Mouse (Mus musculus): ENCODE results near the gene Anks1b. TPM values are rescaled to one million over a fixed set of nuclear protein-coding genes. Genes with fewer than 3 reads are reported as not detected.
A peak's percentile ranks its signal among the peaks of the same experiment; 100 is the strongest.

Anks1b gene
- polyA plus RNA-seq, 1 experiment from 2014 or later: 1.5 TPM

- no peaks in the 10 kb centered on the region for H3K36me3 ChIP-seq (ENCODE audit: control insufficient read depth, insufficient read depth, low read length)
- no peaks in the 10 kb centered on the region for H3K9me3 ChIP-seq (ENCODE audit: control insufficient read depth, low read depth, low read length)
- H3K4me2 ChIP-seq (replicated peaks; ENCODE audit: low read depth, low read length): no peak overlapping the region
- H3K27ac ChIP-seq (ENCODE audit: low read length): no peak overlapping the region
- H3K9ac ChIP-seq (replicated peaks; ENCODE audit: low read depth, low read length): no peak overlapping the region
- H3K27me3 ChIP-seq (ENCODE audit: control insufficient read depth, insufficient read depth, low read length): no peaks in the 10 kb centered on the region
- no peak for ATAC-seq (ENCODE audit: insufficient number of reproducible peaks, insufficient read depth, low FRiP score, low read depth)
- no peak overlapping the region for H3K4me3 ChIP-seq (ENCODE audit: low read depth, low read length)
- H3K4me1 ChIP-seq (ENCODE audit: control insufficient read depth, insufficient read depth, low read length): no peaks in the 10 kb centered on the region
- 84% methylated on average over 5 of the region's 5 CpGs for WGBS
Observed at GRCm38 (mm10) chr10:89855251-89855875, 17.9 kb upstream of the Anks1b start.

DNA sequence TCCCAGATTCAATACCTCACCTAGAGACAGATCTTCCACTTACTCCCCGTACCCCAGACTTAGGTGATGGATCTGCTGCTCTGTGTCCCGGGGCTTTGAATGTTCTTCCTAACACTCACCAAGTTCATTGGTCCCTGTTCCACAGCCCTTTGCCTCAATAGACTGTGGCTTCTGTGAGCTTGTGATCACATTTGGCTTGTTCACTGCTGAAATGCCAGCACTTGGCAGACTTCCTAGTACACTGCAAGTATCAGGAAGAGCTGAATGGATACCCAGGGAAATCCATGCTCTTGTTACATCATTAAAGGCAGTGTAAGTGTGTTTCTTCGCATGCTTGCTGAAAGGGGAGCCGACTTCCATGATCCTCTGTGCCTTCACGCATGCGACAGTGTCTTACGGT lies 17.0 kb upstream of the Anks1b start:
- no peaks in the 10 kb centered on the region for H3K4me1 ChIP-seq (ENCODE audit: control insufficient read depth, insufficient read depth, low read length)
- no peak overlapping the region for H3K27ac ChIP-seq (ENCODE audit: low read length)
- no peaks in the 10 kb centered on the region for H3K27me3 ChIP-seq (ENCODE audit: control insufficient read depth, insufficient read depth, low read length)
- no peak overlapping the region for H3K4me2 ChIP-seq (replicated peaks; ENCODE audit: low read depth, low read length)
- ATAC-seq (ENCODE audit: insufficient number of reproducible peaks, insufficient read depth, low FRiP score, low read depth): no peak
- WGBS: 88% methylated on average over 7 of the region's 7 CpGs
- H3K9ac ChIP-seq (replicated peaks; ENCODE audit: low read depth, low read length): no peak overlapping the region
- no peaks in the 10 kb centered on the region for H3K36me3 ChIP-seq (ENCODE audit: control insufficient read depth, insufficient read depth, low read length)
- no peak overlapping the region for H3K4me3 ChIP-seq (ENCODE audit: low read depth, low read length)
- H3K9me3 ChIP-seq (ENCODE audit: control insufficient read depth, low read depth, low read length): no peaks in the 10 kb centered on the region

GRCm38 (mm10) chr10:89868211-89868610 lies 5.1 kb upstream of the Anks1b start:
- WGBS: 87% methylated on average over 4 of the region's 4 CpGs
- no peak overlapping the region for H3K4me2 ChIP-seq (replicated peaks; ENCODE audit: low read depth, low read length)
- H3K4me3 ChIP-seq (ENCODE audit: low read depth, low read length): no peak overlapping the region
- no peak for ATAC-seq (ENCODE audit: insufficient number of reproducible peaks, insufficient read depth, low FRiP score, low read depth)
- no peak overlapping the region for H3K9ac ChIP-seq (replicated peaks; ENCODE audit: low read depth, low read length)
- H3K27ac ChIP-seq (ENCODE audit: low read length): no peak overlapping the region
- no peaks in the 10 kb centered on the region for H3K36me3 ChIP-seq (ENCODE audit: control insufficient read depth, insufficient read depth, low read length)
- peaks cover 1% of the 10 kb centered on the region; the same call in 1 of the 2 replicates for H3K4me1 ChIP-seq (ENCODE audit: control insufficient read depth, insufficient read depth, low read length)
- H3K27me3 ChIP-seq (ENCODE audit: control insufficient read depth, insufficient read depth, low read length): no peaks in the 10 kb centered on the region
- no peaks in the 10 kb centered on the region for H3K9me3 ChIP-seq (ENCODE audit: control insufficient read depth, low read depth, low read length)

DNA sequence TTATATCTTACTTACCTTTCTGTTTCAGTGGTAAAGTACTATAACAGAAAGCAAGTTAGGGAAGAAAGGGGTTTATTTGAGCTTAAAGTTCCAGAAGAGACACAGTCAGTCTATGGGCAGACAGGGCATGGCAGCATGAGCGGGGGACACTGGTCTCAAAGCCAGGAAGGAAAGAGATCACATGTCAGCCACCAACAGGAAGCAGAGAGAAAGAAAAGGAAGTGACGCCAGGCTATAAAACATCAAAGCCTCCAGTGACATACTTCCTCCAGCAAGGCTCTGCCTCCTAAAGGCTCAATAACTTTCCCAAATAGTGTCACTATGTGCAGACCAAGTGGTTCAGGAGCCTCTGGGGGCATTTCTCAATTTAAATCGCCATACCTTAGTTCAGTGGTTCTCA lies 4.5 kb upstream of the Anks1b start:
- no peak for ATAC-seq (ENCODE audit: insufficient number of reproducible peaks, insufficient read depth, low FRiP score, low read depth)
- Histone ChIP-seq H3K36me3 (ENCODE audit: control insufficient read depth, insufficient read depth, low read length) (no peaks in the 10 kb centered on the region), H3K9me3 (ENCODE audit: control insufficient read depth, low read depth, low read length) (no peaks in the 10 kb centered on the region), H3K4me3 (ENCODE audit: low read depth, low read length) (no peak overlapping the region), H3K27ac (ENCODE audit: low read length) (no peak overlapping the region), H3K9ac (replicated peaks; ENCODE audit: low read depth, low read length) (no peak overlapping the region), H3K4me1 (ENCODE audit: control insufficient read depth, insufficient read depth, low read length) (peaks cover 6% of the 10 kb centered on the region; the same call in 1 of the 2 replicates), H3K4me2 (replicated peaks; ENCODE audit: low read depth, low read length) (no peak overlapping the region), H3K27me3 (ENCODE audit: control insufficient read depth, insufficient read depth, low read length) (peaks cover 3% of the 10 kb centered on the region; the same call in 1 of the 2 replicates)
- WGBS: 80% methylated on average over 3 of the region's 3 CpGs

- H3K27me3 ChIP-seq (ENCODE audit: control insufficient read depth, insufficient read depth, low read length): peaks cover 5% of the 10 kb centered on the region; the same call in 1 of the 2 replicates
- WGBS: 1% methylated on average over 9 of the region's 56 CpGs
Observed at GRCm38 (mm10) chr10:89872501-89873145, 686 bp upstream of the Anks1b start.

GRCm38 (mm10) chr10:89874036-89874435 lies 727 bp downstream of the Anks1b start:
- Histone ChIP-seq H3K27me3 (ENCODE audit: control insufficient read depth, insufficient read depth, low read length) (peaks cover 5% of the 10 kb centered on the region; the same call in 1 of the 2 replicates), H3K27ac (ENCODE audit: low read length) (no peak overlapping the region), H3K9ac (replicated peaks; ENCODE audit: low read depth, low read length) (no peak overlapping the region), H3K4me3 (ENCODE audit: low read depth, low read length) (peak overlapping the region; percentile 45; the same call in 1 of the 2 replicates), H3K4me2 (replicated peaks; ENCODE audit: low read depth, low read length) (peak overlapping the region; percentile 96), H3K9me3 (ENCODE audit: control insufficient read depth, low read depth, low read length) (no peaks in the 10 kb centered on the region), H3K36me3 (ENCODE audit: control insufficient read depth, insufficient read depth, low read length) (no peaks in the 10 kb centered on the region), H3K4me1 (ENCODE audit: control insufficient read depth, insufficient read depth, low read length) (peaks cover 6% of the 10 kb centered on the region; the same call in 1 of the 2 replicates)
- WGBS: 11% methylated on average over 8 of the region's 8 CpGs
- no peak for ATAC-seq (ENCODE audit: insufficient number of reproducible peaks, insufficient read depth, low FRiP score, low read depth)

More at GRCm38 (mm10) chr10:89872501-89873145, 686 bp upstream of the Anks1b start:
- peak overlapping the region; percentile 96 for H3K4me2 ChIP-seq (replicated peaks; ENCODE audit: low read depth, low read length)
- H3K4me3 ChIP-seq (ENCODE audit: low read depth, low read length): peak overlapping the region; percentile 45
- peak; percentile 79 for ATAC-seq (ENCODE audit: insufficient number of reproducible peaks, insufficient read depth, low FRiP score, low read depth)
- no peaks in the 10 kb centered on the region for H3K36me3 ChIP-seq (ENCODE audit: control insufficient read depth, insufficient read depth, low read length)
- H3K9ac ChIP-seq (replicated peaks; ENCODE audit: low read depth, low read length): no peak overlapping the region
- H3K9me3 ChIP-seq (ENCODE audit: control insufficient read depth, low read depth, low read length): no peaks in the 10 kb centered on the region
- H3K4me1 ChIP-seq (ENCODE audit: control insufficient read depth, insufficient read depth, low read length): peaks cover 6% of the 10 kb centered on the region; the same call in 1 of the 2 replicates
- H3K27ac ChIP-seq (ENCODE audit: low read length): no peak overlapping the region

DNA sequence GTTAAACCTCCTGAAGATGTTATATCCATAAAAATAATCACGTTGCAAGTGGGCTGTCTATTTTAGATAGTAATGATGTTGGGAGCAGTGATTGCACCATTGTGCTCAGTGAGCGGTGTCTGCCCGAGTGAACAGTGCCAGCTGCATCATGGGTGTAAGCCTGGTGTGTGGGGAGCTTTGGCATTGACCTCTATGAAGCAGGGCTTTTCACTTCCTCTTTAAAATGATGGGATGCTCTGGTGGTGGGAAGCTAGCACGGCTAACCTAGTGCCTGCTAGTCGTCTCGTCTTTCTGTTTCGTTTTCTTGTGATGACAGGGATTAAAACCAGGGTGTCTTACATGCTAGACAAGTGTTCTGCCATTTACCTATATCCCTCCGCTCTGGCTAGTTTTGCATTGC lies 10.3 kb downstream of the Anks1b start:
- Histone ChIP-seq H3K27me3 (ENCODE audit: control insufficient read depth, insufficient read depth, low read length) (no peaks in the 10 kb centered on the region), H3K9ac (replicated peaks; ENCODE audit: low read depth, low read length) (no peak overlapping the region), H3K27ac (ENCODE audit: low read length) (no peak overlapping the region), H3K4me1 (ENCODE audit: control insufficient read depth, insufficient read depth, low read length) (no peaks in the 10 kb centered on the region), H3K9me3 (ENCODE audit: control insufficient read depth, low read depth, low read length) (no peaks in the 10 kb centered on the region), H3K4me3 (ENCODE audit: low read depth, low read length) (no peak overlapping the region), H3K4me2 (replicated peaks; ENCODE audit: low read depth, low read length) (no peak overlapping the region), H3K36me3 (ENCODE audit: control insufficient read depth, insufficient read depth, low read length) (no peaks in the 10 kb centered on the region)
- 87% methylated on average over 8 of the region's 8 CpGs for WGBS
- ATAC-seq (ENCODE audit: insufficient number of reproducible peaks, insufficient read depth, low FRiP score, low read depth): no peak

GRCm38 (mm10) chr10:89902720-89903337 lies 29.5 kb downstream of the Anks1b start:
- H3K27me3 ChIP-seq (ENCODE audit: control insufficient read depth, insufficient read depth, low read length): no peaks in the 10 kb centered on the region
- H3K9me3 ChIP-seq (ENCODE audit: control insufficient read depth, low read depth, low read length): no peaks in the 10 kb centered on the region
- no peak overlapping the region for H3K9ac ChIP-seq (replicated peaks; ENCODE audit: low read depth, low read length)
- H3K4me3 ChIP-seq (ENCODE audit: low read depth, low read length): no peak overlapping the region
- ATAC-seq (ENCODE audit: insufficient number of reproducible peaks, insufficient read depth, low FRiP score, low read depth): no peak
- no peak overlapping the region for H3K27ac ChIP-seq (ENCODE audit: low read length)
- WGBS: 63% methylated on average over 7 of the region's 7 CpGs
- H3K4me1 ChIP-seq (ENCODE audit: control insufficient read depth, insufficient read depth, low read length): no peaks in the 10 kb centered on the region
- H3K36me3 ChIP-seq (ENCODE audit: control insufficient read depth, insufficient read depth, low read length): no peaks in the 10 kb centered on the region
- no peak overlapping the region for H3K4me2 ChIP-seq (replicated peaks; ENCODE audit: low read depth, low read length)

Data from stomach, embryonic 14.5 days (tissue).